Mouse (Mus musculus) spleen, adult 12 weeks (tissue): ENCODE measurements around the gene Ppard.

ENCODE experiments used
- DNase-seq: peaks from one replicate; pipeline ENCODE4 v3.0.0; 2022; ENCODE audit warnings: low spot score

Ppard gene

DNA sequence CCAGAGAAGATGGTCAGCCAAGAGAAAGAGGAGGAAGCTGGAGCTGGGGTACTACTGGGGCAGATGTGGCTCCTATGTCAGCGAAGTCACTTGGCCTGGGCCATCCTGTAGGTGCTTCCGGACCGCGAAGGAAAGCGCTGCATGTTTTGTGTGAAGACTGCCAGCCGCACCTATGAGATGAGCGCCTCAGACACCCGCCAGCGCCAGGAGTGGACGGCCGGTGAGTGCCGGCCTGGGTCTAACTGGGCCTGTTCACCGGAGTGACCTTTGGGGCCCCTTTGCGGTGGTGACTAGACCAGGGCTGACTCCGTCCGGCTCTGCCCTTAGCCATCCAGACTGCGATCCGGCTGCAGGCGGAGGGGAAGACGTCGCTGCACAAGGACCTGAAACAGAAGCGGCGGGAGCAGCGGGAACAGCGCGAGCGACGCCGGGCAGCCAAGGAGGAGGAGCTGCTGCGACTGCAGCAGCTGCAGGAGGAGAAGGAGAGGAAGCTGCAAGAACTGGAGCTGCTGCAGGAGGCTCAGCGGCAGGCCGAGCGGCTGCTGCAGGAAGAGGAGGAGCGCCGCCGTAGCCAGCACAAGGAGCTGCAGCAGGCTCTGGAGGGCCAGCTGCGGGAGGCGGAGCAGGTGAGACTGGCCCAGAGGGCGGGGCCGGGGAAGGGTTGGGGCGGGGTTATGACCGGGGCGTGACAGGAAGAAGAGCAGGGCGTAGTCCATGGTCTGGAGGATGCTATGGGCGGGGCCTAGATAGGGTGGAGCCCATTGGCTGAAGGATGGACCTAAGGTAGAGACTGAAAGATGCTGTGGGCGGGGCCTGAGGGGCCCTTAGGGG is 8.7 kb upstream of the Ppard start:
- DNase-seq: peak; percentile 80

- DNase-seq: no peak
These were observed 7.9 kb upstream of the Ppard start for GRCm38 (mm10) chr17:28224615-28225014.

DNA sequence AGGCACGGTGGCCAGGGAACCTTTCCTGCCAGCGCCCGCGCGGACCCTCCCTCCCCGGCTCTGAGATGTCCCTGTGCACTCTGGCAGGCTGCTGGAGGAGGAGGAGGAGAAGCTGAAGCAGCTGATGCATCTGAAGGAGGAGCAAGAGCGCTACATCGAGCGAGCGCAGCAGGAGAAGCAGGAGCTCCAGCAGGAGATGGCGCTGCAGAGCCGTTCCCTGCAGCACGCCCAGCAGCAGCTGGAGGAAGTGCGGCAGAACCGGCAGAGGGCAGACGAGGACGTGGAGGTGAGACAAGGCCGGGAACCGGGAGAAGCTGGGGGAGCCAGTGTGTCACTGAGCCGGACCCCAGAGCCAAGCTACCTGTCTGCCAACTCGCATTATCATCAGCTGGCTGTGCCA is 6.5 kb upstream of the Ppard start:
- peak; percentile 69 for DNase-seq

- DNase-seq: no peak
These were observed 2.0 kb upstream of the Ppard start for GRCm38 (mm10) chr17:28230486-28230885.

GRCm38 (mm10) chr17:28231026-28231736 is 1.3 kb upstream of the Ppard start:
- no peak for DNase-seq

DNA sequence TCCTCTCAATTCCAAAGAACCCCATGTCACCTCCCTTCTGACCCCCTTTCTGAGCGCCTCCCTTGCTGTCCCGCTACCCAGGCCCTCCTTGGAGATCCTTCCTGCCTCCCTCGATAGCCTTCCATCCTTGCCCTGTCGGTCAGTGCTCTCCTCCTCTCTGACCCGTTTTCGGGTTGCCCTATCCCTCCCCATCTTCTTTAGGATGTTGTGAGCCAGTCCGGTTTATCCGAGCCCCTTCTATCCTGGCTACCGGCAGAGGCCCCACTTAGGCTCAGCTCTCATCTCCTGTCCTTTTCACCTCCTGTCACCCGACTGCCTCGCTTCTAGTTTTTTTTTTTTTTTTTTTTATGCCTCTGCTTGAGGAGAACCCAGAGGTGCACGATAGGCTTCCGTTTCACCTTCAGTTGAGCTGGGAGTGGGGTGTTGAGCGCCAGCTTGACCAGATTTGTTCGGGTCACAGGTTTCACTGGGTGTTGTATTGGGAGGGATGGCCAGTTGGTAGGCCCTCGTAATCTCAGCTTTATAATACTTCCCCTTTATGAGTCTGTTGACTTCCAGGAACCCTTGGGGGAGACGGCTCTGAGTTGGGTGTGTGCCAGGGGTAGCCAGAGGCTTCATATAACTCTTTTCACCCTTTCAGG is 711 bp downstream of the Ppard start:
- peak; percentile 29 for DNase-seq

- DNase-seq: no peak
These were observed 2.1 kb downstream of the Ppard start for GRCm38 (mm10) chr17:28234641-28235040.

DNA sequence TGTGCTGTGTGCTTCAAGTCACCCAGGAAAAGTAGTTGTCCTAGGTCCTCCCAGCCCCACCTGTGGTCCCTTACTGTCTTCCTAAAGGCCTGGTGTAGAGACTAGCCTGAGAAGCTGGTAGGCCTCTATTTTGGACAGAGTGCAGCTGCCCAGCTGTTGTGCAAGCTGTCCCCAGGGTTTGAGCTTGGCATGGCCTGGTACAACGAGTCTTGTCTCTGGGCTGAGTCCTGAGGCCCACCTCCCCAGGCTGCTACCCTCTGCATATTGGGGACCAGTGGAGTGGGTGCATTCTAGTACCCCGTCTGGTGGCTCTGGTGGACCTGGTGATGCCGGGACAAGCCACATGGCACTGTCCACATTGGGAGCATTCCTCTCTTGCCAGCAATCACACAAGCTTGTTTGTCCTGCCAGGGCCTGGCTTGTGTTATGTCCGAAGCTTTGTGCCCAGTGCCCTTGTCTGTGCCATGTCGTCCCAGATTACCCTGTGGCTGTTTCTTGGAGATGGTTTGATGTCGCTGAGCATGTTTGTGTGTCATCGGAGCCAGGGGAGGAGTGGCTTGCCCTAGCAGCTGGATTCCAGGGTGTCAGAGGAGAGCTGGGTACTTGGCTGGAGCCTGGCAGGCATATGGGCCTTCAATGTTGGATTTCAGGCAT is 3.6 kb downstream of the Ppard start:
- DNase-seq: no peak

- no peak for DNase-seq
These were observed 4.1 kb downstream of the Ppard start for GRCm38 (mm10) chr17:28236636-28237015.

DNA sequence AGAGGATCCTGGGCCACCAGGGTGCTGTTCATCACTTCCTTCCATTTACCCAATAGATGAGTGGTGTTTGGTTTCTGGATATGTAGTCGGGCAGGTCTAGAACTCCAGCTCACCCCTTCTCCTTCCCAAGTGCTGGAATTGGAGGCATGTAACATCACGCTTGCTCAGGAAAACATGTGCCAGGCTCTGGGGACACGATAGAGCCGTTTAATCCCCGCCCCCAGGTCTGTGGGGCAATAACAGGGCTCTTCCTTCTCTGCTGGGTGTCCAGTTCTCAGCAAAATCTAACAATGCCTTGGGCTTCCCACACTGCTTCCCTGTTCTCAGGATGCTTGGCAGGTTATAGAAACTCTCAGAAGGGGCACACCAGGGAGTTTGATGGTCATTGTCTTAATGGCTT is 4.9 kb downstream of the Ppard start:
- DNase-seq: no peak

DNA sequence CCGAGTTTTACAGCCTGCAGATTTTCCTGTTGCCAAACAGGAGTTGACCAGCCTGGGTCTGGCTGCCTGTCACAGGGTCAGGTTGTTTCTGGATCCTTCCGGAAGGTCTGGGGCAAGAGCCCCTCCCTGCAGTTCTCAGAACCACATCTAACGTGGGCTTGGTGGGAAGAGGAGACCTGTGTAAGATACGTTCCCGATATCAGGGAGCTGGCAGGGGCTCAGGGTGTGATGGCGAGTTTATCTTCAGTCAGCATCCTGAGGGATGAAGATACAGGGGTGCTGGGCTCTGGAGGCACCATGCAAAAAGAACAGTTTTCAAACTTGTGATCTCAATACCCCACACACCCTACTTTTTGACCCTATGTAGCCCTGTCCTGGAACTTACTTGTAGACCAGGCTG is 5.4 kb downstream of the Ppard start:
- DNase-seq: no peak

- DNase-seq: no peak
These were observed 8.3 kb downstream of the Ppard start for GRCm38 (mm10) chr17:28240846-28241245.

GRCm38 (mm10) chr17:28242296-28242695 is 9.8 kb downstream of the Ppard start:
- no peak for DNase-seq

DNA sequence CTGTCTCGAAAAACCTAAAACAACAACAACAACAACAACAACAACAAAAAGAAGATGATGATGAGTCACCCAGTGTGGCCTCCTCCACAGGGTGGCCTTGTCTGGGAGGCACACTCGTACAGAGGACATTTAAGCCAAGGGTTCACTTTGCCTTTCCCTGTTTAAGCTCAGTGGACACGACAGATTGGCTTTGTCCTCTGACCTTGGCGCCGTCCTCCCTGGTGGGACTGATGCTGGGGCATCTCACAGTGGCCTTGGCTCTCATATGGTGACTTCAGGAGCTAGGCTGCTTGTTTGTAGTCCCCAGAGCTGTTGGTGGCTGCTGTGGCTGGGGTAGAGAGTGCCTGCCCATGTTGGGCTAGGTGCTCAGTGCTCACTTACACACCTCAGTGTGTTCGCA is 11.7 kb downstream of the Ppard start:
- no peak for DNase-seq

DNA sequence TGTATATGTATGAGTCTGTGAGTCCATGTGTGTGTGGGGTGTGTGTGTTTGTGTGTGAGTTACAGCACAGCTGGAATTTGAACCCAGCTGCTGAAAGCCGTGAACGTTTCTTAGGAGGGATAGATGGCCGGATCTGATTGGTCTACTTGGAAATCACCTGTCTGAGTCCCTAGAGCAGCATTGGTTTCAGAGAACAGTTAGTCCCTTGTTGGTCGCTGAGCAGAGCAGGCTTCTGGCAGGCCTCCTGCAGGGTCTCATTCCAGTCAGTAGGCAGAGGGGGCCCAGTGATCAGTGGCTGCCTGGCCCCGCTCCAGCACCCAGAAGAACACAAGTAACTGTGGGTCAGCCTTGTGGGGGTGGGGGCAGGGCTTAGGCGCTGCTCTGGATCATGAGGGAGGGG is 12.2 kb downstream of the Ppard start:
- no peak for DNase-seq

- DNase-seq: no peak
These were observed 14.1 kb downstream of the Ppard start for GRCm38 (mm10) chr17:28246640-28247039.

DNA sequence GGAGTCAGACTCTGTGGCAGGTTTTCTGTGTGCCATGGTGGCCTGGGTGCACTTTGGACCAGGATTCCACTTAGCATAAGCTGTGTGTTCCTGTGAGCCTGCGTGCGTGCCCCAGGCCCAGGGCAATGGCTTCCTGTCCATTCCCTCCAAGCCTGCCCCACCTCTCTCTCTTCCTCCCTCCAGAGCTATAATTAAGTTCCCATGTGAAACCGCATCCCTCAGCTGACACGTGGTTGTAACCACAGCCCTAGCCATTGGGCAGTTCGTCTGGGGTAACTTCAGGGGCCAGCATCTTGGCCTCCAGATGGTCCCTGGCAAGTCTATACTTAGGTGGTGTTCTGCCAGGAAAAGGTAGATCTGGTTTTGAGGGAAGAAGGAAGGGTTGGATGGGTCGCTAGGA is 15.1 kb downstream of the Ppard start:
- no peak for DNase-seq

DNA sequence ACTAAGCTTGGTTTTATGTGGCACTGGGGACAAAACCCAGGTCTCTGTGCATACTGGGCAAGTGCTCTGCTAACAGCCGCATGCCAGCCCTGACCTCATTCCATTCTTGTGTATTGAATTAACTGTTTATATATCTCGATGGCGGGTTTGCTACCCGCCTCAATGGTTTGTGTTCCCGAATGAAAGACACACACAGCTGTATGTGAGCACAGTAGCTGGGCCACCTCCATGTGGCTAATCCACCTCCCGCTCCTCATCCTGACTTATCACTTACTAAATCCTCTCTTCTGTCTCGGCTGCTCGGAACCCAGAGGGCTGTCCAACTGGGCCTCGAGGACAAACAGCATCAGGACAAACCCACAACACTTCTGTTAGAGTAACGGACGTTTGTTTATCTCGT is 16.6 kb downstream of the Ppard start:
- no peak for DNase-seq

DNA sequence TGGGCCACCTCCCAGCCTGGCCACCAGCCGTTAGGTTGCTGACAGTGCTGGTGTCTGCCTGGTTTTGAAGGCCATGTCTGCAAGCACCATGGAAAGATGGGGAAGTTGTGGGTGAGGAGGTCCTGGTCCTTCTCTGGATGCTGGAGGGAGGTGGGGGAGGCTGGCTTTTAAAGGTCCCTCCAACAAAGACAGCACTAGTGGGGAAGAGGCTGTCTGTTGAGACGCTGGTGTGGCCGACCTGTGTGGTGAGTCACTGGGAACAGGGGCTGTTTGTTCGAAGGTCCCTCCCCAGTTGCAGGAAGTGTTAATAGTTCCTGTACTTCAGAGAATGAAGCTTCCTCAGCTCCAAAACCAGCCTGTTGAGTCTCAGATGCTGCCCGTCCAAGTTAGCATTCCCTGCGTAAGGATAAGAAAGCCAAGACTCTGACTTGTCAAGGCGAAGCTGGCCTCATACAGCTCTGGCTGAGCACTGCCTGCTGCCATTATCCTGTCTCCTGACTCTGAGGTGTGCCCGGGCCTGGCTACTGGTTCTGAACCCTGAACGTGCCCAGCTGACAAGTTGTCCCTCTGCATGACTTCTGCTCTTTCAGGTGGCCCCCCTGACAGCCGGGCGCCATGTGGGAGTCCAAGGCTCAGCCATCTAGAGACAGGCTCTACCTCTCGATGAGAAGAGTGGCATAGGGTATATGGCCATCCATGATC is 19.2 kb downstream of the Ppard start:
- no peak for DNase-seq

GRCm38 (mm10) chr17:28252281-28252648 is 19.8 kb downstream of the Ppard start:
- DNase-seq: no peak

- DNase-seq: no peak
These were observed 20.7 kb downstream of the Ppard start for GRCm38 (mm10) chr17:28253216-28253615.

DNA sequence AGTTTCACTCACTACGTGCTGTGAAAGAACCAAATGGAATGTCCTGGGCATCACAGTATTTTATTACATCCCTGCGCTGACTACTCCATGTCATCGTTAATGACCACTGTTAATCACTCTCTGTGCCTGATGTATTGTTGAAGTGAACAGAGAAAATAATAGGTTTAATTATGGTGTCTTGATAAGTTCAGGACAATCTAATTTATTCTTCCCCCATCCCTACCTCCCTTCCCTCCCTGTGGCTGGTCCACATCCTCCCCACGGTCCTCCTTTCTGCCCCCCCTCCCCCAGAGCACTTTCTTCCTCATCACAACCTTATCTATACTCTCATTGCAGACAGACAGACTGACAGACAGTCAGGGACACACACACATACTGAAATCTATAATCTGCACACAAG is 22.3 kb downstream of the Ppard start:
- DNase-seq: no peak
